Mouse (Mus musculus): ENCODE data around the gene Trmt44.

GRCm38 (mm10) chr5:35551855-35552837 is 22.7 kb downstream of the Trmt44 start:
- TF ChIP-seq CTCF (conservative IDR thresholded peaks at IDR 0.05 in 1 of 2, IDR thresholded peaks at IDR 0.05 in 1 of 2; ENCODE audit: low read depth in 2 of 2, low read length in 2 of 2) (no peak), MAFK (IDR thresholded peaks at IDR 0.05; ENCODE audit: insufficient replicate concordance, low read length) (peak; percentile 61; the same call in 1 of the 2 replicates)
